Mouse (Mus musculus): ENCODE measurements around the gene Rbks.

GRCm38 (mm10) chr5:31696971-31697643 lies at the start of gene Rbks:
- no peak for TF ChIP-seq POLR2A (IDR thresholded peaks at IDR 0.05; ENCODE audit: extremely low read depth, insufficient read depth, low read length)
- TF ChIP-seq CTCF (IDR thresholded peaks at IDR 0.05; ENCODE audit: extremely low read depth, insufficient read depth, low read length): no peak
